ENCODE assay signal across 11 mouse cellular contexts in the genomic region with DNA sequence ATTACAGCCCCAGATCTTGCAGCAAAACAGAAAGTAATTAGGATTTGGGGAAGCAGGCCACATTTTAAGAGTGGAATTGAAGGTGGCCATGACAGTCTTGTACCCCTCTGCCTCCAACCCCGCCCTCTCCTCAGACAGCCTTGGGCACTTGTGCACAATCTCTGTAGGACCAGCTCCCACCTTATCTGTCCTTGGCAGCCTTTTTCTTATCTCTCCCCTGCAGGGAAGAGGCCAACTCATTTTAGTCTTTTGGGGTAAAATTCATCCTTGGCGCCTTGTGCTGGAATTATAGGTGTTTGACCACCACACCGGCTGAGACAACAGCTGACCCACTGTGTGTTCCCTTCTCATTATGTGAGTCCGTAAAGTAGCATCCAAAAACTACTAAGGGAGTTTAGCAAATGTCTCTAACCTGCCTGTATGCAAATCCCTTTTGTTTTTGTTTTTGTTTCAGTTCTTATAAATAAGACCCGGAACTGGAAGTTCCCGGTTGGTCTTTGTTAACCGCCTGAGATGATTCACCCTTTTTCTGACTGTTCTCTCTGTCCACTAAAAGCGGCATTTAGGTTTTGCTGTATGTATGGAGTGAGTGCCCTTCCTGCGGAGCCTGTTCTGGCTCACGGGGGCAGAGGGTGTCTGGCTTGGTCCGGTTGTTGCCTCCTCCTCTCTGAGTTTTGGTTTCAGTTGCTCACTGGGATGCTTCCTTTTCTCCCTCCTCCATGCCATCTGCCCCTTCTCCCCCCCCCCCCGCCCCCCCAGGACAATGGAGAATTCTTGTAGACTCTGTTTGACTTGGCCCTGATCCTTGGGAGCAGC.
DNase-seq lines count a peak whose midpoint lies in the region; ATAC-seq and TF ChIP-seq lines count a peak whose summit lies in the region.
"Had no signal": no experiment of that assay in that cellular context is flagged by ENCODE, and none has a peak within 500 bp of the region (broad histone marks: within the 10 kb centered on the region; RNA-seq: fewer than 3 reads in every experiment).

No protein-coding gene starts in this region.

- H3K79me2 ChIP-seq in liver, adult 2 months (ENCODE audit: control insufficient read depth, insufficient read depth, low read length): no peaks in the 10 kb centered on the region

- peak; percentile 40 for DNase-seq in ovary, postnatal 36 days (ENCODE audit: low spot score)
- DNase-seq in ovary, postnatal 10 days (ENCODE audit: low spot score): no peak
- DNase-seq in liver, adult 2 months (ENCODE audit: extremely low read depth, low read depth, low spot score): no peak
- DNase-seq in urinary bladder, adult 2 months (ENCODE audit: low spot score): no peak
- DNase-seq in limb, embryonic 10.5 days (ENCODE audit: low spot score): no peak
- DNase-seq: gastrocnemius, adult 2 months had no signal

- no peaks in the 10 kb centered on the region for H3K9me3 ChIP-seq in stomach, embryonic 16.5 days (replicated peaks; ENCODE audit: control insufficient read depth, low read length)
- no peaks in the 10 kb centered on the region for H3K9me3 ChIP-seq in limb, embryonic 10.5 days (replicated peaks)
- H3K9me3 ChIP-seq: embryonic facial prominence, embryonic 12.5 days; limb, embryonic 13.5 days; neural tube, embryonic 13.5 days had no signal

- no peaks in the 10 kb centered on the region for H3K27me3 ChIP-seq in liver, adult 2 months (ENCODE audit: control insufficient read depth, insufficient read depth, low read length)
- H3K27me3 ChIP-seq in stomach, embryonic 16.5 days (ENCODE audit: control insufficient read depth, insufficient read depth, low read length): no peaks in the 10 kb centered on the region
- H3K27me3 ChIP-seq in limb, embryonic 10.5 days (ENCODE audit: low read depth, poor library complexity, severe bottlenecking): peaks cover 23% of the 10 kb centered on the region

- no peak overlapping the region for H3K9ac ChIP-seq in liver, adult 2 months (ENCODE audit: low read depth, low read length)
- no peak overlapping the region for H3K9ac ChIP-seq in stomach, embryonic 16.5 days (ENCODE audit: low read length)
- H3K9ac ChIP-seq: embryonic facial prominence, embryonic 12.5 days; limb, embryonic 13.5 days; neural tube, embryonic 13.5 days had no signal

- no peaks in the 10 kb centered on the region; the same call in 1 of the 2 replicates for H3K4me1 ChIP-seq in bone marrow, adult 2 months (ENCODE audit: control insufficient read depth, insufficient read depth, low read length)
- peaks cover 6% of the 10 kb centered on the region; the same call in 1 of the 2 replicates for H3K4me1 ChIP-seq in liver, adult 2 months (ENCODE audit: control insufficient read depth, insufficient read depth, low read length)
- H3K4me1 ChIP-seq in stomach, embryonic 16.5 days (ENCODE audit: control insufficient read depth, insufficient read depth, low read length): no peaks in the 10 kb centered on the region; the same call in 1 of the 2 replicates
- peaks cover 25% of the 10 kb centered on the region for H3K4me1 ChIP-seq in limb, embryonic 10.5 days
- H3K4me1 ChIP-seq: embryonic facial prominence, embryonic 12.5 days; limb, embryonic 13.5 days had no signal

- peak overlapping the region; percentile 42 for H3K4me3 ChIP-seq in bone marrow, adult 2 months (replicated peaks; ENCODE audit: control insufficient read depth, low read depth, low read length)
- H3K4me3 ChIP-seq in liver, adult 2 months (ENCODE audit: insufficient read depth, low read depth, low read length): peak overlapping the region; percentile 49; the same call in 1 of the 2 replicates
- H3K4me3 ChIP-seq in stomach, embryonic 16.5 days (replicated peaks; ENCODE audit: low read length): 0 out of 2 replicates have a peak overlapping the region, but pooled peaks have one; percentile 10
- no peak overlapping the region for H3K4me3 ChIP-seq in limb, embryonic 10.5 days
- H3K4me3 ChIP-seq: embryonic facial prominence, embryonic 12.5 days; gastrocnemius, adult 2 months; limb, embryonic 13.5 days; neural tube, embryonic 13.5 days had no signal

- no peak for TF ChIP-seq POLR2A in bone marrow, adult 2 months (IDR thresholded peaks at IDR 0.05; ENCODE audit: borderline replicate concordance, control insufficient read depth, low read depth, low read length)
- no peak for TF ChIP-seq POLR2A in liver, adult 2 months (IDR thresholded peaks at IDR 0.05; ENCODE audit: extremely low read depth, insufficient read depth, low read length)

- no peak overlapping the region for H3K27ac ChIP-seq in bone marrow, adult 2 months (ENCODE audit: control insufficient read depth, insufficient read depth, low read depth, low read length, poor library complexity)
- no peak overlapping the region for H3K27ac ChIP-seq in liver, adult 2 months (replicated peaks; ENCODE audit: insufficient read depth, low read depth, low read length)
- no peak overlapping the region for H3K27ac ChIP-seq in stomach, embryonic 16.5 days (ENCODE audit: low read length)
- no peak overlapping the region for H3K27ac ChIP-seq in limb, embryonic 10.5 days
- H3K27ac ChIP-seq: embryonic facial prominence, embryonic 12.5 days; gastrocnemius, adult 2 months; limb, embryonic 13.5 days; neural tube, embryonic 13.5 days had no signal

- H3K4me2 ChIP-seq in stomach, embryonic 16.5 days (ENCODE audit: low read depth, low read length): no peak overlapping the region
- H3K4me2 ChIP-seq: embryonic facial prominence, embryonic 12.5 days; limb, embryonic 13.5 days; neural tube, embryonic 13.5 days had no signal

- TF ChIP-seq CTCF in bone marrow, adult 2 months (IDR thresholded peaks at IDR 0.05; ENCODE audit: control insufficient read depth, insufficient read depth, low read length): no peak
- no peak for TF ChIP-seq CTCF in liver, adult 2 months (IDR thresholded peaks at IDR 0.05; ENCODE audit: low read depth, low read length)

- 61% methylated on average over 11 of the region's 12 CpGs for WGBS in bone marrow, adult 2 months
- 56% methylated on average over 12 of the region's 12 CpGs for WGBS in liver, adult 2 months
- 64% methylated on average over 11 of the region's 12 CpGs for WGBS in stomach, embryonic 16.5 days
- WGBS in limb, embryonic 10.5 days: 80% methylated on average over 11 of the region's 12 CpGs

- no peaks in the 10 kb centered on the region for H3K36me3 ChIP-seq in liver, adult 2 months (ENCODE audit: control insufficient read depth, insufficient read depth, low read length)
- no peaks in the 10 kb centered on the region for H3K36me3 ChIP-seq in stomach, embryonic 16.5 days (ENCODE audit: control insufficient read depth, insufficient read depth, low read length)
- H3K36me3 ChIP-seq in limb, embryonic 10.5 days: no peaks in the 10 kb centered on the region
- H3K36me3 ChIP-seq: embryonic facial prominence, embryonic 12.5 days; limb, embryonic 13.5 days; neural tube, embryonic 13.5 days had no signal

- ATAC-seq in stomach, embryonic 16.5 days (ENCODE audit: insufficient read depth, low FRiP score): 0 out of 2 replicates have a peak, but pooled peaks have one; percentile 63
